Mouse (Mus musculus) CH12F3 (cell line): ENCODE results near the gene Tnfrsf23.
"Not testable (repeated sequence)": the region's sequence is repeated elsewhere in the genome, so short reads cannot be mapped to it uniquely, and the experiment has no call there.

Source experiments
- in situ Hi-C: fragments of 300-500 bp; cut with MboI; formaldehyde crosslinking; loops from 2 replicates; pipeline ENCODE4 v1.14.3; 2020; ENCODE audit warnings: low sequenced_read_pairs

Tnfrsf23 gene

GRCm38 (mm10) chr7:143686676-143687075, 1.0 kb upstream of the Tnfrsf23 start:
- in situ Hi-C loops: not testable (repeated sequence)

DNA sequence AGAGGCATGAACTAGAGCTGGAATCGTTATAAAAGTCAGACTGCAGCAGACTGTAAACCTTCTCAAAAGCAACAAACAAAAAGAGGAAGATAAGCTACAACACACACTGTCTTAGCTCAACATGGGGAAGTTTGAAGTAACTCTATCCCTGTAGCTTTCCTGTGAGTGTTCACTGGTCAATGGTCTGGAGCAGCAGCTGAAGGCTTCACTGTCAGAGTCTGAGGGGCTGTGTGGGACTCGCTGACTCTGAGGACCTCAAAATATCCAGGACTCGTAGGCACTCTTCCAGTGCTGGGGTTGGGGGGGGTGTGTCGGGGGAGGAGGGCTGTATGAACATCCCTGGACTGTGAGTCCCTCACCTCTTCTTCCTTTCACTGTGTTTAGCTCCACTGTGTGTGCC, 519 bp upstream of the Tnfrsf23 start:
- in situ Hi-C loops: not testable (repeated sequence)

DNA sequence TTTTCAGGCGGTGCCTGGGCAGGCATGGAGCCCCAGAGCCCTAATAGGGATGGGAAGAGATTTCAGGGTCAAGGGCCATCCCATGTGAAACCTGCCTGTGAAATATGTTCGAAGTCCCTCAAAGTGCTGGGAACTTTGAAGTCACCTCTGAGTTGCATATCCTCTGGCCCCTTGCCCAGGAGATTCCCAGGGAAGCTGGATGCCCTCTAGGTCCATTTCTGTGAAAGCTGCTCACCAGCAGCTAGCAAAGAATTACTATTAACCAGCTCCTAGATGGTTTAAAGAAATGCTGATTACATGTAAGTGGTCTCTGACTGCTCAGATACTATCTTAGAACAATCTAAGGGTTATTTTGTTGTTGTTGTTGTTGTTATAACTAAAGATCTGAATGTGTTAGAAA, 1.1 kb downstream of the Tnfrsf23 start:
- in situ Hi-C loops: not testable (repeated sequence)

- in situ Hi-C loops: no loop called here
These were observed 4.1 kb downstream of the Tnfrsf23 start for GRCm38 (mm10) chr7:143681566-143681965.

- in situ Hi-C loops: not testable (repeated sequence)
These were observed 4.8 kb downstream of the Tnfrsf23 start for GRCm38 (mm10) chr7:143680836-143681235.

DNA sequence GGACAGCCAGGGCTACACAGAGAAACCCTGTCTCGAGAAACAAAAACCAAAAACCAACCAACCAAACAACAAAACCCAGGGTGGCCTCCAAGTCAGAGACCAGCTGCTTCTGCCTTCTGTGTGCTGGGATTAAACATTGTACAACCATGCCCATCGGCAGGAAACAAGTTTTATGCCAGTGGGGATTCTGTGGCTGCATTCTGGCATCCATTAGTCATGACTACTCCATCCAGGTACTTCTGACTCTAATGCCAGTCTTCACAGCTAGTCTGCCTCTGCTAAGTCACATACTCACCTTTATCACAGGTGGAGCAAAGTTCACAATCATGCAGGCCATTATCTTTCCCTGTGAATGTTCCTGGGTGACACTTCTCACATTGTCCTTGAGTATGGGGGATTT, 6.0 kb downstream of the Tnfrsf23 start:
- in situ Hi-C loops: not testable (repeated sequence)

DNA sequence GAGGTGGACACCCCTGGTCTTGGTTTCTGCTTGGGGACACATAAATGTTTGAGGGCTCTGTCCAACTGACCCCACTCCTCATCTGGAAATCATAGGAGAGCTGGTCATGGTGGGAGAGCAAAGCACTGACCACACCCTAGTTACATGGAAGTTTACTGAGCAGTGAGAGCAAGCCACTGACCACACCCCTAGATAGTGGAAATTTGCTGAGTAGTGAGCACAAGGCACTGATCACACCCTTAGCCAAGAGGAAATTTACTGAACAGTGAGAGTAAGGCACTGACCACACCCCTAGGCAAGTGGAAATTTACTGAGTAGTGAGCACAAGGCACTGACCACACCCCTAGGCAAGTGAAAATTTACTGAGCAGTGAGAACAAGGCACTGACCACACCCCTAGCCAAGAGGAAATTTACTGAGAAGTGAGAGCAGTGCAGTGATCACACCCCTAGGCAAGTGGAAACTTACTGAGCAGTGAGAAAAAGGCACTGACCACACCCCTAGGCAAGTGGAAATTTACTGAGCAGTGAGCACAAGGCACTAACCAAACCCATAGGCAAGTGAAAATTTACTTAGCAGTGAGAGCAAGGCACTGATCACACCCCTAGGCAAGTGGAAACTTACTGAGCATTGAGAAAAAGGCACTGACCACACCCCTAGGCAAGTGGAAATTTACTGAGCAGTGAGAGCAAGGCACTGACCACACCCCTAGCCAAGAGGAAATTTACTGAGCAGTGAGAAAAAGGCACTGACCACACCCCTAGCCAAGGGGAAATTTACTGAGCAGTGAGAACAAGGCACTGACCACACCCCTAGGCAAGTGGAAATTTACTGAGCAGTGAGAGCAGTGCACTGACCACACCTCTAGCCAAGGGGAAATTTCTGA, 19.0 kb downstream of the Tnfrsf23 start:
- in situ Hi-C loops: no loop called here

- in situ Hi-C loops: no loop called here
These were observed 22.2 kb downstream of the Tnfrsf23 start for GRCm38 (mm10) chr7:143663470-143663869.

DNA sequence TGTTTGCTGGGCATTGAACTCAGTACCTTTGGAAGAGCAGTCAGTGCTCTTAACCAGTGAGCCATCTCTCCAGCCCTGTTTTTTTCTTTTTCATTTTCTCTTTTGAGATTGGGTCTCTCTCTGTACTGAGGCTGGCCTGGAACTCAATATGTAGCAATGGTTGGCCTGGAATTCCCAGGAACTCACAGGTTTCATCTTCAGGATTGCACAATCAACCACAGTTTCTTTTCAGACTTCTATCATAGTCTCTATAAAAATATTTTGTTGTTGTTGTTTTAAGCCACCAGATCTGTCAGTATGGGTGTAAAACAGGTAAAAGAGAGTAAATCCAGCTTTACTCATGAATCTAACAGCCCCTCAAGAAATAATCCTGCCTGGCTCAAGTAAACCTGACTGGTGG, 24.9 kb downstream of the Tnfrsf23 start:
- in situ Hi-C loops: no loop called here

GRCm38 (mm10) chr7:143649769-143650346, 35.8 kb downstream of the Tnfrsf23 start:
- in situ Hi-C loops: not testable (repeated sequence)

DNA sequence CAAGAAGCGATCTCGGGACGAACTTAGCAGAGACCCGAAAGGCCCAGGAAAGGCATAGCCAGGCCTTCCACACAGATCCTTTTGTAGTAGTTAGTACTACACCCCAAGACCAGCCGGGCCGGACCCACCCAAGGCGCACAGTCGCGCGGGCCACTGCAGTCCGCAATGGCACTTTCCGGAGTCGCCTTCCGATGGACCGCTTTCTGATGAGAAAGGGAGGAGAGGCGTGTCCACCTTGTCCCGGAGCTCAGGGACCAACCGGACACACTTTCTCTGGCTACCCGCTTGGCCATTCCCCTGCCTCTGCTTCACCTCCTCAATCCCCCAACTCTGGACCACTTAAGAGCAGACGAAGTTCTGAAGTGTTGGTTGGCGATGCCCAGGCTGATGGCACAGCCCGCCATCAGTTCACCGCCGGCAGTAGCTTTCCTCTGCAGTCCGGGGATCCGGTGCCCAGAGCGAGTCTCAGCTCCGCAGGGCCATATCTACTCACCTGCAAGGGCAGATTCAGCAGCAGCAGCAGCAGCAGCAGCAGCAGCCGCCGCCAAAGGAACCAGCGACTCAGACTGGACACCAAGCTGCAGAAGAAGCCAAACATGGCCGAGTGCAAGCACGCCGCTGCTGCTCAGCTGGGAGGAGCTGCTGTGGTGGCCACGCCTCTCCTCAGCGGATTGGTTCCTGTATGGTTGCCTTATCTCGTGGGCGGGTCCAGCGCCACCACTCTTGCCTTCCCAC, 36.5 kb downstream of the Tnfrsf23 start, which contains the start of gene Tnfrsf22:
Gene Tnfrsf22, minus strand, starts transcription at position 628 of the 735 bp plus-strand sequence.
- in situ Hi-C loops: no loop called here

- in situ Hi-C loops: not testable (repeated sequence)
These were observed 41.7 kb downstream of the Tnfrsf23 start for GRCm38 (mm10) chr7:143643949-143644348.

- in situ Hi-C loops: no loop called here
These were observed 49.0 kb downstream of the Tnfrsf23 start for GRCm38 (mm10) chr7:143636674-143637073.

GRCm38 (mm10) chr7:143631503-143631902, 54.2 kb downstream of the Tnfrsf23 start:
- in situ Hi-C loops: no loop called here

DNA sequence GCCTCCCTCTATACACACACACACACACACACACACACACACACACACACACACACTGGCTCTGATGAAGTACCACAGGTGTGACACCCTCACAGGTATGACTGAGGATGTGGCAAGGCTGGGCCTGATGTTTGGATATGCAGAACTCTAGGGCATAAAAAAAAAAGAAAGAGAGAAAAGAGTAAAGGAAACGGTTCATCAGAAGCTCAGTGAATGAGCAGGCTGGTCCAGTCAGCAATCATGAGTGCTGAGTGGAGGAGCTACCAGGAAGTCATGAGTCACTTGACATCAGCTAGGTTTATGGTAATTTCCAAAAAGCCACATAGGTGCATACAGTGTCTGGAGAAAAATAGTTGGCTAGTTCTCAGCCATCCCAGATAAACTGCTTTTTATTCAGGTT, 56.2 kb downstream of the Tnfrsf23 start:
- in situ Hi-C loops: no loop called here

- in situ Hi-C loops: no loop called here
These were observed 57.1 kb downstream of the Tnfrsf23 start, which contains the start of gene Tnfrsf26 for GRCm38 (mm10) chr7:143628540-143628939. TSS of gene Tnfrsf26 (minus strand) at chr7:143628722.

DNA sequence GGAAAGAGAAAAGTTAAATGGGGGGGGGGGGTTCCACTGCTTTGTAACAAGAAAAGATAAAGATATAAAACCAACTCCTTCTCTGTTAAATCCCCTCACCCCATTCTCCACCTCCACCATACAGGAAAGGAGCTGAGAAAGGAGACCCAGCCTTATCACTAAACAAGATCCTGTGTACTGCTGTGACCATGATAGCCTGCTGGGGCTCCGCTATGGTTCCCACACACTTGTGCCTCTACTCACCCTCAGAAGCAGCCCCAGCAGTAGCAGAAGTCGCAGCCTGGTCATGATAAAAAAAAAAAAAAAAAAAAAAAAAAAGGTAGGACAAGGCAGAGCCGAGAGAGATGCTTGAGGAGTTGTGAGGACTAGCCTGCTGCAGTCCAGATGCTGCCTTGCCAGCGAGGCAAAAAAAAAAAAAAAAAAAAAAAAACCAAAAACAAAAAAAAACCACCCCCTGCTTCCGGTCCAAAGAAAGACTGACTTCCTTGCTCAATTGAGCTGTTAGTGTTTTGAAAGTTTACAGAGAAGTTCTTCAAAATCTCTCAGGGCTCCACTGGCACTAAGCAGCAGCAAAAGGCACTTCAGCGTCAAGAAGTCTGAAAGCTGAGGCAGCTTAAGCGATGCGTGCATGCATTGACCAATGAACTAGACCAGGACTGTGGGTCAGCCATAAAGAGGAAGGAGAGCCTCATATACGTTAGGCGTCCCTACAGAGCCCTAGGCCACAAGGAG, 58.0 kb downstream of the Tnfrsf23 start:
- in situ Hi-C loops: no loop called here

DNA sequence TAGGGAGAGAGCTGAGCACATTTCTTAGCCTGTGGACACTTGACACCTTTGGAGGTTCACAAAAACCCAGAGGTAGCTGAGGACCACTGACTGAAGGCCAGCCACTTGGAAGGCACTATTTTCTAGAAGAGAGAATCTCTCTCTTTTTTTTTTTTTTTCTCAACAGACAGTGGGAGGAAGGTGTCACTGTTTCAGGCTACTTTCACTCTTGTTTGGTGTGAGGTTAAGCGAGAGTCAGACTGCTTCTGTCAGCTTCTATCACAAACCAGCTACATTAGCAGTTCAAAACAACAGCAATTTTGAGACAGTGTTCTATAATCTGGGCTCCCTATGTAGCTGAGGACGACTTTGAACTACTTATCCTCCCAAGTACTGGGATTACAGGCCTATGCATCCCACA, 59.5 kb downstream of the Tnfrsf23 start:
- in situ Hi-C loops: no loop called here

- in situ Hi-C loops: no loop called here
These were observed 60.5 kb downstream of the Tnfrsf23 start for GRCm38 (mm10) chr7:143625151-143625550.

DNA sequence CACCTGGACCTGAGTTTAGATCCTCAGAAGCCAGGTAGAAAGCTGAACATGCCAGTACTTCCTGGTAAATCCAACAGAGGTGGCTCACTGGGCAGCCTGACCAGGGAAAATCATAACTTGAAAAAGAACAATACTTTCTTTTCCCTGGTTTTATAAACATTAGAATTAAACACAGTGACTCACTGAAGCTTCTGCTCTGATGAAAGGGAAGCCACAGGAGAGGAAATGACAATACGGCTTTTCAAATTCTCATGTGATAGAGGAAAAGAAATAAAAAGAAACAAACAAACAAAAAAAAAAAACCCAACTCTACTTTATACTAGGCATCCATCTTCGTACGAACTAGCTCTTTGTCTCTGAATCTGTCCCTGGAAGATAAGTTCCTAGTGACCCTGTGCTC, 61.1 kb downstream of the Tnfrsf23 start:
- in situ Hi-C loops: no loop called here

DNA sequence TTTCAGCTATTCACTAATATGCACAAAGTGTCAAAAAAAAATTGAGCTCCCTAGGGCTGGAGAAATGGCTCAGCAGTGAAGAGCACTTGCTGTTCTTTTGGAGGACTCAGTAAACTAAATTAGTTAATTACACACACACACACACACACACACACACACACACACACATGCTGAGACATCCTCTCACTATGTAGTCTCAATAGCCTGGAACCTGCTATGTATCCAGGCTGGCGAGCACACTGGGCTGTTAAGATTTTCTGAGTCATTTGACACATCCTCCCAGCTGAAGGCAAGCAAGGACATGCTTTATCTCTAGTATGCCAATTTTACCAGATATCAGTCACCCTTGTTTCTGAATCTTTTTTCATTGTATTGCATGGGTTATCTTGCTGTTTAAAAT, 64.7 kb downstream of the Tnfrsf23 start:
- in situ Hi-C loops: no loop called here
